Comparison of ENCODE assay signal across 19 mouse cellular contexts in genomic region chr3:98295965-98296364, GRCm38 (mm10). TPM values are rescaled to one million over a fixed set of nuclear protein-coding genes. Genes with fewer than 3 reads are reported as not detected.
DNase-seq lines count a peak whose midpoint lies in the region; ATAC-seq and TF ChIP-seq lines count a peak whose summit lies in the region.
"Had no signal": no experiment of that assay in that cellular context is flagged by ENCODE, and none has a peak within 500 bp of the region (broad histone marks: within the 10 kb centered on the region; RNA-seq: fewer than 3 reads in every experiment).

No protein-coding gene starts in this region.

- TF ChIP-seq POLR2A in liver, adult 2 months (IDR thresholded peaks at IDR 0.05; ENCODE audit: extremely low read depth, insufficient read depth, low read length) = no peak
- no peak for TF ChIP-seq POLR2A in MEL (IDR thresholded peaks at IDR 0.05; ENCODE audit: control insufficient read depth in 1 of 2, insufficient read depth in 1 of 2, low read depth in 1 of 2, low read length in 2 of 2, poor library complexity in 1 of 2)

- peak; percentile 50 for DNase-seq in liver, adult 2 months (ENCODE audit: extremely low read depth, low read depth, low spot score)
- DNase-seq in liver = no peak
- DNase-seq in thymus, postnatal 14 days = peak; percentile 37
- DNase-seq in thymus, postnatal 0 days (ENCODE audit: low spot score) = no peak
- DNase-seq in MEL (ENCODE audit: low read depth, low spot score) = no peak
- DNase-seq in cerebellum, postnatal 14 days = no peak
- DNase-seq: cerebellum, adult 2 months; heart, postnatal 4 days; kidney, adult 18-20 months; left cerebral cortex, postnatal 4 days; liver, embryonic 13.5 days; lung, postnatal 10 days had no signal

- 0 out of 2 replicates have a peak overlapping the region, but pooled peaks have one; percentile 3 for H3K9ac ChIP-seq in liver, adult 2 months (ENCODE audit: low read depth, low read length)
- no peak overlapping the region for H3K9ac ChIP-seq in MEL (ENCODE audit: control insufficient read depth, low read depth, low read length, poor library complexity, severe bottlenecking)
- H3K9ac ChIP-seq: heart, embryonic 15.5 days; liver, embryonic 13.5 days; midbrain, embryonic 15.5 days; neural tube, embryonic 15.5 days had no signal

- peaks cover 94% of the 10 kb centered on the region for H3K36me3 ChIP-seq in liver, adult 2 months (ENCODE audit: control insufficient read depth, insufficient read depth, low read length)
- H3K36me3 ChIP-seq in MEL (ENCODE audit: control insufficient read depth in 1 of 2, insufficient read depth in 2 of 2, low read length in 2 of 2) = peaks cover 0 to 25% of the 10 kb centered on the region in 2 experiments; a peak in 2 of 4 replicates
- H3K36me3 ChIP-seq: G1E; heart, embryonic 15.5 days; midbrain, embryonic 15.5 days; neural tube, embryonic 15.5 days had no signal

- H3K27ac ChIP-seq in liver, adult 2 months (replicated peaks; ENCODE audit: insufficient read depth, low read depth, low read length) = no peak overlapping the region
- no peak overlapping the region for H3K27ac ChIP-seq in MEL (ENCODE audit: control insufficient read depth, low read depth, low read length)
- H3K27ac ChIP-seq: heart, embryonic 15.5 days; kidney, postnatal 0 days; liver, embryonic 13.5 days; midbrain, embryonic 15.5 days; neural tube, embryonic 15.5 days had no signal

- TF ChIP-seq RAD21 in MEL (IDR thresholded peaks at IDR 0.05; ENCODE audit: low read depth, low read length) = no peak

- peak; percentile 81 for ATAC-seq in megakaryocyte-erythroid progenitor cell, adult 5-6 weeks (replicated peaks; ENCODE audit: low FRiP score, low TSS enrichment, poor library complexity, severe bottlenecking)
- ATAC-seq: hindbrain, embryonic 16.5 days; midbrain, embryonic 15.5 days had no signal

- WGBS in liver, adult 2 months = 76% methylated on average over 10 of the region's 10 CpGs

- no peaks in the 10 kb centered on the region for H3K9me3 ChIP-seq in MEL (replicated peaks; ENCODE audit: insufficient read depth, low read length)
- H3K9me3 ChIP-seq: heart, embryonic 15.5 days; liver, embryonic 13.5 days; midbrain, embryonic 15.5 days; neural tube, embryonic 15.5 days had no signal

- H3K4me3 ChIP-seq in liver, adult 2 months (ENCODE audit: insufficient read depth, low read depth, low read length) = no peak overlapping the region
- no peak overlapping the region for H3K4me3 ChIP-seq in MEL (ENCODE audit: control insufficient read depth in 1 of 2, insufficient read depth in 1 of 2, low read depth in 2 of 2, low read length in 2 of 2)
- H3K4me3 ChIP-seq: heart, embryonic 15.5 days; liver, embryonic 13.5 days; midbrain, embryonic 15.5 days; neural tube, embryonic 15.5 days had no signal

- TF ChIP-seq EP300 in MEL (IDR thresholded peaks at IDR 0.05; ENCODE audit: low read depth in 1 of 2, low read length in 2 of 2) = no peak

- no peaks in the 10 kb centered on the region for H3K27me3 ChIP-seq in liver, adult 2 months (ENCODE audit: control insufficient read depth, insufficient read depth, low read length)
- H3K27me3 ChIP-seq in MEL (ENCODE audit: control insufficient read depth in 1 of 2, insufficient read depth in 2 of 2, low read length in 2 of 2) = no peaks in the 10 kb centered on the region
- H3K27me3 ChIP-seq: heart, embryonic 15.5 days; liver, embryonic 13.5 days; midbrain, embryonic 15.5 days; neural tube, embryonic 15.5 days had no signal

- peaks cover 8% of the 10 kb centered on the region for H3K4me1 ChIP-seq in liver, adult 2 months (ENCODE audit: control insufficient read depth, insufficient read depth, low read length)
- peaks cover 13 to 15% of the 10 kb centered on the region in 2 experiments for H3K4me1 ChIP-seq in MEL (ENCODE audit: control insufficient read depth in 1 of 2, insufficient read depth in 2 of 2, low read length in 2 of 2)
- H3K4me1 ChIP-seq: heart, embryonic 15.5 days; liver, embryonic 13.5 days; midbrain, embryonic 15.5 days; neural tube, embryonic 15.5 days had no signal

- TF ChIP-seq CTCF in liver, adult 2 months (IDR thresholded peaks at IDR 0.05; ENCODE audit: low read depth, low read length) = peak; percentile 20; the same call in 1 of the 2 replicates
- peak in 2 of 3 experiments; percentile 7 to 32; a peak in 2 of 6 replicates for TF ChIP-seq CTCF in MEL (IDR thresholded peaks at IDR 0.05 in 2 of 3, conservative IDR thresholded peaks at IDR 0.05 in 1 of 3; ENCODE audit: control insufficient read depth in 1 of 3, insufficient read depth in 1 of 3, low read depth in 2 of 3, low read length in 3 of 3, poor library complexity in 1 of 3, severe bottlenecking in 1 of 3)

- peaks cover 3% of the 10 kb centered on the region; the same call in 1 of the 2 replicates for H3K79me2 ChIP-seq in liver, adult 2 months (ENCODE audit: control insufficient read depth, insufficient read depth, low read length)
- H3K79me2 ChIP-seq in MEL (ENCODE audit: control insufficient read depth, insufficient read depth, low read length, poor library complexity) = no peaks in the 10 kb centered on the region

TF ChIP-seq in MEL, 35 proteins besides CTCF, POLR2A, EP300 and RAD21:
- TF ChIP-seq BHLHE40 (IDR thresholded peaks at IDR 0.05; ENCODE audit: borderline replicate concordance, low read depth, low read length) (no peak), SIN3A (IDR thresholded peaks at IDR 0.05; ENCODE audit: low read length) (no peak), CHD1 (IDR thresholded peaks at IDR 0.05; ENCODE audit: low read depth, low read length) (no peak), MAFK (IDR thresholded peaks at IDR 0.05; ENCODE audit: borderline replicate concordance, low read depth, low read length) (no peak), KAT2A (conservative IDR thresholded peaks at IDR 0.05; ENCODE audit: low read depth, low read length) (no peak), POLR2AphosphoS5 (IDR thresholded peaks at IDR 0.05; ENCODE audit: borderline replicate concordance, low read depth, low read length) (no peak), JUND (IDR thresholded peaks at IDR 0.05; ENCODE audit: low read depth, low read length) (no peak)

RNA-seq across cellular contexts. Expression of gene Hmgcs2, which starts 15.7 kb away (rescaled TPM):
- 687 and 765 TPM in 2 replicates for total RNA-seq in liver, adult 2 months (2014; rRNA removed)
- polyA plus RNA-seq in liver, adult 2 months (2012; rRNA removed) = 1,077 and 1,098 TPM in 2 replicates
- polyA plus RNA-seq in thymus, postnatal 0 days (2015; fragmentation: Nextera tagmentation; extraction: Ambion mirVana) = 19.9 and 26.7 TPM in 2 replicates
- 0.12 and 0.20 TPM in 2 replicates for total RNA-seq in MEL (2012; rRNA removed)
- under 1 TPM in 1 of 2 experiments, not detected in 1; 0.81 TPM for polyA plus RNA-seq in MEL (2012; ENCODE audit: insufficient read depth in 1 of 2, insufficient read length in 2 of 2, low read depth in 1 of 2, low replicate concordance in 2 of 2, missing spikeins in 1 of 2)
- 0.79 and 1.5 TPM in 2 replicates for total RNA-seq in megakaryocyte-erythroid progenitor cell, adult 5-6 weeks (2014; fragmentation: Nextera tagmentation)
- total RNA-seq in megakaryocyte-erythroid progenitor cell, adult 5-6 weeks (2017) = 0.09 and 1.3 TPM in 2 replicates
- total RNA-seq: G1E had no signal
- polyA plus RNA-seq: G1E had no signal

RNA-seq across cellular contexts. Expression of gene Phgdh, which starts 43.8 kb away (rescaled TPM):
- 0.92 and 3.2 TPM in 2 replicates for total RNA-seq in liver, adult 2 months (2014; rRNA removed)
- 0.39 and 0.48 TPM in 2 replicates for polyA plus RNA-seq in liver, adult 2 months (2012; rRNA removed)
- 328 and 352 TPM in 2 replicates for polyA plus RNA-seq in thymus, postnatal 0 days (2015; fragmentation: Nextera tagmentation; extraction: Ambion mirVana)
- total RNA-seq in MEL (2012; rRNA removed) = 247 and 310 TPM in 2 replicates
- 100 to 1,000 TPM in 1 of 2 experiments, not detected in 1; 303 TPM for polyA plus RNA-seq in MEL (2012; ENCODE audit: insufficient read depth in 1 of 2, insufficient read length in 2 of 2, low read depth in 1 of 2, low replicate concordance in 2 of 2, missing spikeins in 1 of 2)
- 83.5 and 118 TPM in 2 replicates for total RNA-seq in megakaryocyte-erythroid progenitor cell, adult 5-6 weeks (2014; fragmentation: Nextera tagmentation)
- total RNA-seq in megakaryocyte-erythroid progenitor cell, adult 5-6 weeks (2017) = 222 and 272 TPM in 2 replicates
- total RNA-seq: G1E had no signal
- polyA plus RNA-seq: G1E had no signal

Comparison
In these comparisons a context has a peak if more than half of its experiments do, and no peak if none do; other contexts are left out.
1. DNase-seq: peak in liver, adult 2 months (single experiment) and thymus, postnatal 14 days (single experiment); none in liver (single experiment), thymus, postnatal 0 days (single experiment), MEL (single experiment) and cerebellum, postnatal 14 days (0 of 2).
2. RNA of gene Hmgcs2, which starts 15.7 kb away (total RNA-seq): 687 to 765 TPM in liver, adult 2 months; 0.09 to 1.5 TPM in megakaryocyte-erythroid progenitor cell, adult 5-6 weeks and 0.12 to 0.20 TPM in MEL; every median in the first group is over 100 times any median in the second.
3. RNA of gene Phgdh, which starts 43.8 kb away (total RNA-seq): 247 to 310 TPM in MEL and 83.5 to 272 TPM in megakaryocyte-erythroid progenitor cell, adult 5-6 weeks; 0.92 to 3.2 TPM in liver, adult 2 months; every median in the first group is over 10 times any median in the second.